Mouse (Mus musculus) liver, postnatal 0 days (tissue): Measurements from ENCODE around the gene Nod2. TPM values are rescaled to one million over a fixed set of nuclear protein-coding genes. Genes with fewer than 3 reads are reported as not detected.

ENCODE experiments used
- ATAC-seq: fragments of 200-750 bp; cut with Nextera tagmentation; 2 replicates; pipeline ENCODE4 v1.8.0; 2017; ENCODE audit warnings: mild to moderate bottlenecking, moderate library complexity
- DNase-seq: peaks from one replicate; pipeline ENCODE4 v3.0.0-alpha.2; 2016
- H3K27ac ChIP-seq: fragments of 300-500 bp; sonication (generic); 2 replicates; pipeline ENCODE4 v1.5.1; 2014; ENCODE audit warnings: antibody characterized with exemption, moderate library complexity, mild to moderate bottlenecking, low read depth
- H3K27me3 ChIP-seq: fragments of 300-500 bp; sonication (generic); 2 replicates; pipeline ENCODE4 v1.6.1; 2014; ENCODE audit warnings: low read length, control low read depth, mixed read lengths; ENCODE audit not compliant: insufficient read depth
- H3K36me3 ChIP-seq: fragments of 300-500 bp; sonication (generic); replicated peaks from 2 replicates; pipeline ENCODE4 v1.6.1; 2014; ENCODE audit warnings: mild to moderate bottlenecking, control low read depth, low read length, moderate library complexity, mixed read lengths; ENCODE audit not compliant: insufficient read depth
- H3K4me1 ChIP-seq: fragments of 300-500 bp; sonication (generic); 2 replicates; pipeline ENCODE4 v1.6.1; 2014; ENCODE audit warnings: antibody characterized with exemption, mild to moderate bottlenecking, control low read depth; ENCODE audit not compliant: insufficient read depth
- H3K4me2 ChIP-seq: fragments of 300-500 bp; sonication (generic); 2 replicates; pipeline ENCODE4 v1.6.1; 2014; ENCODE audit warnings: low read depth, mild to moderate bottlenecking, low read length, moderate library complexity, mixed read lengths
- H3K4me3 ChIP-seq: fragments of 300-500 bp; sonication (generic); 2 replicates; pipeline ENCODE4 v1.5.1; 2014; ENCODE audit warnings: low read depth, low read length
- H3K9ac ChIP-seq: fragments of 300-500 bp; sonication (generic); replicated peaks from 2 replicates; pipeline ENCODE4 v1.6.1; 2014; ENCODE audit warnings: mild to moderate bottlenecking, moderate library complexity
- H3K9me3 ChIP-seq: fragments of 300-500 bp; sonication (generic); 2 replicates; pipeline ENCODE4 v1.6.1; 2016; ENCODE audit warnings: mild to moderate bottlenecking, control low read depth, low read length, mixed read lengths
- CTCF ChIP-seq: sonication (generic); IDR thresholded peaks from 2 replicates; pipeline ENCODE4 v1.5.1; 2016; ENCODE audit warnings: antibody characterized with exemption, low read depth
- EP300 ChIP-seq: IDR thresholded peaks from 2 replicates; pipeline ENCODE4 v1.6.1; 2016; ENCODE audit warnings: antibody characterized with exemption, low read depth, mild to moderate bottlenecking
- WGBS: fragments of 180-500 bp; shearing (Covaris S2); extraction: QIAGEN DNeasy Blood & Tissue Kit; methylation state at CpG from one replicate; pipeline ENCODE4 v1.1.7; 2014; ENCODE audit not compliant: insufficient replicate concordance; 5-methylcytosine and 5-hydroxymethylcytosine counted together
- polyA plus RNA-seq: library from polyadenylated mRNA; unstranded; fragments of >200 nt; fragmentation: Nextera tagmentation; extraction: Ambion mirVana; gene quantifications from 2 replicates; pipeline ENCODE4 v1.2.1, GENCODE M21; 2015

Gene Nod2
- polyA plus RNA-seq, 1 experiment from 2014 or later = 0.07 TPM

DNA sequence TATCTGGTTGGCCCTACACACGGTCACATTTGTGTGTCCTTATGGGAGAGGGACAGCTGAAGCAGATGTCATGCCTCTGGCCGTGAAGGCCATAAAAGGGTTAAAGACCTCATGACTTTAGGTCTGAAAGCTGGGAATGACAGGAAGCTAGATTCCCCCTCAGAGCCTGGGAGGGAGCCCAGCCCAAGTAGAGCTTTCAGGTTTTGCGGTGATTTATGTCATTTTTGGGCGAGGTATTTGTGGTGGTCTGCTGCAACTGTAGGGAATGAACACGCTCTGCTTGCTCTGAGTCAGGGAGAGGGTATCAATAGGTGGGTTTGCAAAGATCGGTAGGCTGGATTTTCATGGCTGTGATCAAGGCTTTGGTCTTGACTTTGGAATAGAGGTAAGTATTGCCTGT lies 42.8 kb downstream of the Nod2 start:
- no peaks in the 10 kb centered on the region for H3K27me3 ChIP-seq
- no peak overlapping the region for H3K27ac ChIP-seq
- H3K9ac ChIP-seq = no peak overlapping the region
- DNase-seq (peak; percentile 6), ATAC-seq (no peak)
- TF ChIP-seq CTCF (no peak), EP300 (no peak)
- H3K36me3 ChIP-seq = no peaks in the 10 kb centered on the region
- no peaks in the 10 kb centered on the region for H3K9me3 ChIP-seq
- 76% methylated on average over 6 of the region's 6 CpGs for WGBS
- no peak overlapping the region for H3K4me2 ChIP-seq
- no peak overlapping the region for H3K4me3 ChIP-seq
- peaks cover 4% of the 10 kb centered on the region; the same call in 1 of the 2 replicates for H3K4me1 ChIP-seq

DNA sequence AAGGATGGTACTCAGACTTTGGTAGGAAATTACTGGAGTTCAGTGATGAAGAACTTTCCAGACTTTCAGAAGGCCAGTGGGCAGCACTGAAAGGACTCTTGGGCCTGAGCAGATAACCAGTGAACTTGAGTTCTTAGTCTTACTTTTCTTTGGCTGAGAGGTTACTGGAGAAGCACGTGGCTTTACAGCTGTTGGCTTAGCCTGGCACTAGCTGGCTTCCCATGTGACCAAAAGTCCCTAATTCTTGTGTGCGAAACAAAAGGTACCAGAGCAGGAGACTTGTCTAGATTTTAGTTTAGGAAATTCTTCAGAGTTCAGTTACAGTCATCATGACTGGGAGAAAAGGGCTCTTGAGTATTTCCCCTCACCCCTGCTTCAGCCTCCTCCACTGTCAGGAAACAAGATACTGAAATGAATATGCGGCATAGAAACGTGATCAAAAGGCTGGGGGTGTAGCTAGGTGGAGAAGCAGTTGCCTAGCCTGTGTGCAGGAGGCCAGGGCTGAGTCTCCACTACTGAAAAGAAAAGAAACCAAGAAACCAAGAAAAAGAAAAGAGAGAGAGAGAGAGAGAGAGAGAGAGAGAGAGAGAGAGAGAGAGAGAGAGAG lies 44.3 kb downstream of the Nod2 start:
- H3K27me3 ChIP-seq = no peaks in the 10 kb centered on the region
- DNase-seq = peak; percentile 7

DNA sequence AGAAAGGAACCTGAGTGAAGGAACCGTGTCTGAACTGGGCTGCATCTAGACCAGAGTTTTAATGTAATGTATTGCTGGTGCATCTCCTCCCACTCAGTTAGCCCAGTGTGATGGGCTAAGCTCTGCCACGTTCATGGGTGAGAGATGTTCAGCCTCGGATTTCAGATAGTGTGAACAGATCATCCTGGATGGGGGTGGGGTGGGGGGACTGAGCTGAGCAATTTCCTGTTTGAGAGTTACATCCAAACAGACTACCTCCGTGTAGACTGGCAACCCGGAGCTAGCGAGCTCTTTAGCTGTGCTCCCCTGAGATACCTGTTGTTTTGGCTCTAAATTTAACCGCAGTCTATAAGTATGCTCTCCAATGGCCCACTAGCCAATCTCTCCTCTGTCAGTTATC lies 44.8 kb downstream of the Nod2 start:
- H3K9ac ChIP-seq = no peak overlapping the region
- H3K4me2 ChIP-seq = peak overlapping the region; percentile 10; the same call in 1 of the 2 replicates
- ATAC-seq (no peak), DNase-seq (peak; percentile 11)
- no peaks in the 10 kb centered on the region for H3K9me3 ChIP-seq
- peaks cover 6% of the 10 kb centered on the region; the same call in 1 of the 2 replicates for H3K4me1 ChIP-seq
- WGBS = 32% methylated on average over 7 of the region's 7 CpGs
- no peak overlapping the region for H3K27ac ChIP-seq
- H3K27me3 ChIP-seq = no peaks in the 10 kb centered on the region
- H3K36me3 ChIP-seq = no peaks in the 10 kb centered on the region
- TF ChIP-seq EP300 (no peak), CTCF (no peak)
- H3K4me3 ChIP-seq = no peak overlapping the region

More for the DNA sequence above, 44.3 kb downstream of the Nod2 start:
- H3K27ac ChIP-seq = no peak overlapping the region
- ATAC-seq = no peak
- no peak overlapping the region for H3K9ac ChIP-seq
- no peak overlapping the region for H3K4me3 ChIP-seq
- TF ChIP-seq CTCF (no peak), EP300 (no peak)
- no peaks in the 10 kb centered on the region for H3K9me3 ChIP-seq
- no peaks in the 10 kb centered on the region for H3K36me3 ChIP-seq
- H3K4me1 ChIP-seq = peaks cover 6% of the 10 kb centered on the region; the same call in 1 of the 2 replicates
- 37% methylated on average over 4 of the region's 4 CpGs for WGBS
- no peak overlapping the region for H3K4me2 ChIP-seq

DNA sequence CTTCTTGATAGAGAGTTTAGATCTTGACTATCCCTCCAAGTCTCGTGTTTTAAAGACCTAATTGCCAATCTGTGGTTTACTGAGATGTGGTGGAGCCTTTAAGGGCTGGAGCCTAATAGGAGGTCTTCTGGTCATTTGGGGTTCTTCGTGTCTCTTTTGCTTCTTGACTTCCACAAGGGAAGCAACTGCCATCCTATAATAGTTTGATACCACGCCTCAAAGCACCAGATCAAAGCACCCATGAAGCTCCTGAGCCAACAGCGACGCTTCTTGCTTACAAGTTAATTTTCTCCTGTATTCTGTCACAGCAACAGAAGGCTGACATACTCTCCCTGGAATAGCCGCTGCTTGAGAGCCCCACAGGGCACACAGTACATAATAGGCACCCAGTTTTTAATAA lies 45.8 kb downstream of the Nod2 start:
- no peak for TF ChIP-seq EP300
- TF ChIP-seq CTCF = no peak

DNA sequence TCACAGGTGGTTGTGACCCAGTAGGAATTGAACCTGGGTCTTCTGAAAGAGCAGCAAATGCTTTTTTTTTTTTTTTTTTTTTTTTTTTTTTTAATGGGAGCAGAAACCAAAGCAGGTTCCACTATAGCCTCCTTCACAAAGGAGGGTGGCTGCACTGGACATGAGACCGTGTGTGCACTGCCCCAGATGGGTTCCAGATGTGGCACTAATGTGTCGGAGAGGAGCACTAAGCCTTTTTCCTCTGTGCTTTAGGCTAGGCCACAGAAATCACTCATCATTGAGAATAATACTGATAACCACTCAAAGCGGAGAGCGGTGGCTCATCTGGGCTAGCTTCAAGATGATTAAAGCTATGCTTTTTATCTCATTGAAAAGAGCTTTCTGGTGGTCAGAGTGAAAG lies 46.3 kb downstream of the Nod2 start:
- DNase-seq (no peak), ATAC-seq (no peak)
- no peaks in the 10 kb centered on the region for H3K9me3 ChIP-seq
- H3K36me3 ChIP-seq = no peaks in the 10 kb centered on the region
- 0 out of 2 replicates have a peak overlapping the region, but pooled peaks have one; percentile 11 for H3K27ac ChIP-seq
- H3K4me2 ChIP-seq = no peak overlapping the region
- no peaks in the 10 kb centered on the region for H3K27me3 ChIP-seq
- TF ChIP-seq EP300 (no peak), CTCF (no peak)
- no peak overlapping the region for H3K4me3 ChIP-seq
- 82% methylated on average over 4 of the region's 4 CpGs for WGBS
- H3K4me1 ChIP-seq = peaks cover 12% of the 10 kb centered on the region
- H3K9ac ChIP-seq = no peak overlapping the region

More for the DNA sequence above, 45.8 kb downstream of the Nod2 start:
- DNase-seq = peak; percentile 6
- H3K27me3 ChIP-seq = no peaks in the 10 kb centered on the region
- ATAC-seq = no peak
- H3K4me1 ChIP-seq = peaks cover 10% of the 10 kb centered on the region
- no peak overlapping the region for H3K9ac ChIP-seq
- H3K4me3 ChIP-seq = no peak overlapping the region
- no peak overlapping the region for H3K27ac ChIP-seq
- H3K36me3 ChIP-seq = no peaks in the 10 kb centered on the region
- WGBS = 77% methylated on average over 6 of the region's 6 CpGs
- no peaks in the 10 kb centered on the region for H3K9me3 ChIP-seq
- no peak overlapping the region for H3K4me2 ChIP-seq

DNA sequence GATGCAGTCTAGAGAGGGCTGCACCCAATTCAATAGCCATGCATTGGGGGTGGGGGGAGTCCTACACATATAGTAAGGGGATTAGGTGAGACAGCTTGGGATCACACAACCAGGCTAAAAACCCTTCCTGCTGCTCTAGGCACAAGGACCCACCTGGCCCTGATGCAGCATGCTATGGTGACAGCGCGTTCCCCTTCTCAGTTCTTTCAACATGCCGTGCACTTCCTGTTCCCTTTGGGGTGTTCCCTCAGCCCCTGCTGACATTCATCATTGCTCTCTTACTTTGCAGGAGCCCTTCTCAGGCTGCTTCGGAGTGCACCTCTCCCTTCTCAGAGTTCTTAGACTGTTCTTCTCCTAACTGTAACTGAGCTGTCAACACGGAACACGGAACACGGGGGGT lies 47.2 kb downstream of the Nod2 start:
- peaks cover 12% of the 10 kb centered on the region for H3K4me1 ChIP-seq
- peak; percentile 42 for DNase-seq
- WGBS = 32% methylated on average over 7 of the region's 7 CpGs

More for the DNA sequence above, 47.2 kb downstream of the Nod2 start:
- no peak overlapping the region for H3K9ac ChIP-seq
- peak overlapping the region; percentile 66; the same call in 1 of the 2 replicates for H3K27ac ChIP-seq
- H3K27me3 ChIP-seq = no peaks in the 10 kb centered on the region
- H3K4me3 ChIP-seq = no peak overlapping the region
- no peak for ATAC-seq
- H3K36me3 ChIP-seq = no peaks in the 10 kb centered on the region
- H3K9me3 ChIP-seq = no peaks in the 10 kb centered on the region
- no peak overlapping the region for H3K4me2 ChIP-seq
- no peak for TF ChIP-seq EP300
- TF ChIP-seq CTCF = no peak
